Mouse (Mus musculus) forebrain, postnatal 0 days (tissue): ENCODE results near the gene Vmn1r224. TPM values are rescaled to one million over a fixed set of nuclear protein-coding genes. Genes with fewer than 3 reads are reported as not detected.
A peak's percentile ranks its signal among the peaks of the same experiment; 100 is the strongest.

Experiments used
- ATAC-seq: fragments of 200-750 bp; cut with Nextera tagmentation; 2 replicates; pipeline ENCODE4 v1.8.0; 2017; ENCODE audit warnings: mild to moderate bottlenecking, moderate library complexity
- DNase-seq: peaks from one replicate; pipeline ENCODE4 v3.0.0-alpha.2; 2015
- H3K27ac ChIP-seq: fragments of 300-500 bp; sonication (generic); 2 replicates; pipeline ENCODE4 v1.5.1; 2014; ENCODE audit warnings: low read depth, mild to moderate bottlenecking, antibody characterized with exemption, low read length, moderate library complexity, mixed read lengths
- H3K27me3 ChIP-seq: fragments of 300-500 bp; sonication (generic); 2 replicates; pipeline ENCODE4 v1.6.1; 2014; ENCODE audit warnings: mild to moderate bottlenecking, low read length, mixed read lengths; ENCODE audit not compliant: insufficient read depth
- H3K36me3 ChIP-seq: fragments of 300-500 bp; sonication (generic); 2 replicates; pipeline ENCODE4 v1.6.1; 2014; ENCODE audit warnings: mild to moderate bottlenecking, moderate library complexity; ENCODE audit not compliant: insufficient read depth
- H3K4me1 ChIP-seq: fragments of 300-500 bp; sonication (generic); 2 replicates; pipeline ENCODE4 v1.6.1; 2014; ENCODE audit warnings: antibody characterized with exemption; ENCODE audit not compliant: insufficient read depth
- H3K4me2 ChIP-seq: fragments of 300-500 bp; sonication (generic); 2 replicates; pipeline ENCODE4 v1.6.1; 2014; ENCODE audit warnings: low read depth, mild to moderate bottlenecking, moderate library complexity
- H3K4me3 ChIP-seq: fragments of 300-500 bp; sonication (generic); 2 replicates; pipeline ENCODE4 v1.5.1; 2014; ENCODE audit warnings: low read depth, low read length, mixed read lengths
- H3K9ac ChIP-seq: fragments of 300-500 bp; sonication (generic); 2 replicates; pipeline ENCODE4 v1.6.1; 2014; ENCODE audit warnings: mild to moderate bottlenecking
- H3K9me3 ChIP-seq: fragments of 300-500 bp; sonication (generic); 2 replicates; pipeline ENCODE4 v1.6.1; 2016; ENCODE audit warnings: low read length
- CTCF ChIP-seq: sonication (generic); IDR thresholded peaks from 2 replicates; pipeline ENCODE4 v1.5.1; 2016; ENCODE audit warnings: antibody characterized with exemption, control low read depth, low read depth
- WGBS: fragments of 180-500 bp; shearing (Covaris S2); extraction: QIAGEN DNeasy Blood & Tissue Kit; methylation state at CpG from one replicate; pipeline ENCODE4 v1.1.7; 2014; 5-methylcytosine and 5-hydroxymethylcytosine counted together
- polyA plus RNA-seq: library from polyadenylated mRNA; unstranded; fragments of >200 nt; fragmentation: Nextera tagmentation; extraction: Ambion mirVana; gene quantifications from 2 replicates; pipeline ENCODE4 v1.2.1, GENCODE M21; 2015
- total RNA-seq: library from RNA; depleted of rRNA; stranded (reverse); fragments of >200 nt; gene quantifications from 2 replicates; pipeline ENCODE4 v1.2.3, GENCODE M21; 2014; rRNA removed

The Vmn1r224 gene
- total RNA-seq (not detected in 2 replicates), polyA plus RNA-seq (not detected in 2 replicates)

- H3K27ac ChIP-seq, result no peak within 1 kb of the TSS
- ATAC-seq (no peak), DNase-seq (no peak)
- TF ChIP-seq CTCF, result no peak
- no peak within 1 kb of the TSS for H3K9ac ChIP-seq
- no peaks in the 10 kb centered on the region for H3K27me3 ChIP-seq
- H3K4me2 ChIP-seq, result no peak within 1 kb of the TSS
- H3K9me3 ChIP-seq, result peaks cover 10% of the 10 kb centered on the region
- 18% methylated on average over 1 of the region's 1 CpGs for WGBS
- H3K36me3 ChIP-seq, result no peaks in the 10 kb centered on the region
- no peak within 1 kb of the TSS for H3K4me3 ChIP-seq
- H3K4me1 ChIP-seq, result no peaks in the 10 kb centered on the region
Observed at GRCm38 (mm10) chr17:20413846-20414245, at the start of gene Vmn1r224. Vmn1r224 (plus strand) TSS chr17:20414146.

- Histone ChIP-seq H3K9me3 (peaks cover 13% of the 10 kb centered on the region; the same call in 1 of the 2 replicates), H3K36me3 (no peaks in the 10 kb centered on the region), H3K4me2 (no peak overlapping the region), H3K27ac (no peak overlapping the region), H3K4me1 (no peaks in the 10 kb centered on the region), H3K4me3 (no peak overlapping the region), H3K27me3 (no peaks in the 10 kb centered on the region), H3K9ac (no peak overlapping the region)
- ATAC-seq (no peak), DNase-seq (no peak)
- TF ChIP-seq CTCF, result no peak
- WGBS, result 42% methylated on average over 2 of the region's 2 CpGs
Observed at GRCm38 (mm10) chr17:20399105-20399504, 14.8 kb upstream of the Vmn1r224 start.

- ATAC-seq (no peak), DNase-seq (no peak)
- Histone ChIP-seq H3K27ac (no peak overlapping the region), H3K4me1 (no peaks in the 10 kb centered on the region), H3K27me3 (no peaks in the 10 kb centered on the region), H3K4me2 (no peak overlapping the region), H3K9ac (no peak overlapping the region), H3K4me3 (no peak overlapping the region), H3K9me3 (no peaks in the 10 kb centered on the region), H3K36me3 (no peaks in the 10 kb centered on the region)
- TF ChIP-seq CTCF, result no peak
Observed at GRCm38 (mm10) chr17:20439263-20439662, 25.3 kb downstream of the Vmn1r224 start.

- Histone ChIP-seq H3K9me3 (0 out of 2 replicates have a peak, but pooled peaks cover 4% of the 10 kb centered on the region), H3K4me2 (no peak overlapping the region), H3K27me3 (no peaks in the 10 kb centered on the region), H3K4me3 (no peak overlapping the region), H3K36me3 (no peaks in the 10 kb centered on the region), H3K9ac (no peak overlapping the region), H3K27ac (no peak overlapping the region), H3K4me1 (no peaks in the 10 kb centered on the region)
- 62% methylated on average over 3 of the region's 3 CpGs for WGBS
- ATAC-seq (no peak), DNase-seq (peak; percentile 0)
- no peak for TF ChIP-seq CTCF
Observed at GRCm38 (mm10) chr17:20473311-20473710, 59.4 kb downstream of the Vmn1r224 start.

Other genes with a start within 250 kb of the Vmn1r224 start
- not detected in 2 replicates for gene Fpr-rs6, start 231.0 kb upstream of the Vmn1r224 start, total RNA-seq
- not detected in 2 replicates for gene Fpr-rs6, start 231.0 kb upstream of the Vmn1r224 start, polyA plus RNA-seq
- gene Vmn2r105, start 179.1 kb upstream of the Vmn1r224 start, total RNA-seq, result not detected in 2 replicates
- not detected in 2 replicates for gene Vmn2r105, start 179.1 kb upstream of the Vmn1r224 start, polyA plus RNA-seq
- not detected in 2 replicates for gene Vmn2r106, start 128.6 kb upstream of the Vmn1r224 start, total RNA-seq
- not detected in 2 replicates for gene Vmn2r106, start 128.6 kb upstream of the Vmn1r224 start, polyA plus RNA-seq
- gene Vmn2r107, start 68.9 kb upstream of the Vmn1r224 start, total RNA-seq, result not detected in 2 replicates
- not detected in 2 replicates for gene Vmn2r107, start 68.9 kb upstream of the Vmn1r224 start, polyA plus RNA-seq
- gene Vmn2r108, start 67.2 kb downstream of the Vmn1r224 start, total RNA-seq, result not detected in 2 replicates
- not detected in 2 replicates for gene Vmn2r108, start 67.2 kb downstream of the Vmn1r224 start, polyA plus RNA-seq
- gene Vmn1r225, start 84.0 kb downstream of the Vmn1r224 start, total RNA-seq, result not detected in 2 replicates
- not detected in 2 replicates for gene Vmn1r225, start 84.0 kb downstream of the Vmn1r224 start, polyA plus RNA-seq
- gene Vmn2r109, start 150.6 kb downstream of the Vmn1r224 start, total RNA-seq, result not detected in 2 replicates
- not detected in 2 replicates for gene Vmn2r109, start 150.6 kb downstream of the Vmn1r224 start, polyA plus RNA-seq
- gene Vmn2r110, start 182.3 kb downstream of the Vmn1r224 start, total RNA-seq, result not detected in 2 replicates
- 0.03 TPM in 1 of 2 replicates, not detected in the other for gene Vmn2r110, start 182.3 kb downstream of the Vmn1r224 start, polyA plus RNA-seq
- not detected in 2 replicates for gene Fpr-rs3, start 210.7 kb downstream of the Vmn1r224 start, total RNA-seq
- gene Fpr-rs3, start 210.7 kb downstream of the Vmn1r224 start, polyA plus RNA-seq, result not detected in 2 replicates